Mouse (Mus musculus): ENCODE measurements around the gene Ovca2. TPM values are rescaled to one million over a fixed set of nuclear protein-coding genes. Genes with fewer than 3 reads are reported as not detected.

The Ovca2 gene
- polyA plus RNA-seq, 1 experiment from 2014 or later, result 26.2 TPM

DNA sequence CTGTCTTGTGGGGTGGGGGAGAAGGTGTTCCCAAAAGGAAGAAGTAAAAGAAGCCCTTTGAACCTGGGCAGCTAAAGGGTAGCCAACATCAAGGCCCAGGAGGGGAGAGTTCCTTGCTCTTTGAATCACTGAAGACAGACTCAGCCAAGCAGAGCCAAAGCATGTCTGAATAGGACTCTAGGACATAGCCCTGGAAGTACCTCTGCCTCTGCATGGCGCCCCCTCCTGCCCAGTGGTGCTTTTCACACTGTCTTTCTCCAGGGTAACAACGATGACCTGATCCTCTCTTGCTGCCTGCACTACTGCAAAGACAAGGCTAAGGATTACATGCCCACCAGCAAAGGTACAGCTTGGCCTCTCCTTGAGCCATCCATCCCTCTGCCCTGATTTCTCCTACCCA is 19.1 kb downstream of the Ovca2 start:
- Histone ChIP-seq H3K4me2 (no peak overlapping the region), H3K36me3 (peaks cover 28% of the 10 kb centered on the region), H3K27ac (peak overlapping the region; percentile 83; the same call in 1 of the 2 replicates), H3K9me3 (no peaks in the 10 kb centered on the region), H3K27me3 (peaks cover 6% of the 10 kb centered on the region), H3K4me3 (no peak overlapping the region), H3K9ac (no peak overlapping the region), H3K4me1 (peaks cover 79% of the 10 kb centered on the region)
- ATAC-seq (ENCODE audit: borderline replicate concordance, extremely low read depth, low FRiP score, low TSS enrichment), result no peak
- 64% methylated on average over 2 of the region's 2 CpGs for WGBS

DNA sequence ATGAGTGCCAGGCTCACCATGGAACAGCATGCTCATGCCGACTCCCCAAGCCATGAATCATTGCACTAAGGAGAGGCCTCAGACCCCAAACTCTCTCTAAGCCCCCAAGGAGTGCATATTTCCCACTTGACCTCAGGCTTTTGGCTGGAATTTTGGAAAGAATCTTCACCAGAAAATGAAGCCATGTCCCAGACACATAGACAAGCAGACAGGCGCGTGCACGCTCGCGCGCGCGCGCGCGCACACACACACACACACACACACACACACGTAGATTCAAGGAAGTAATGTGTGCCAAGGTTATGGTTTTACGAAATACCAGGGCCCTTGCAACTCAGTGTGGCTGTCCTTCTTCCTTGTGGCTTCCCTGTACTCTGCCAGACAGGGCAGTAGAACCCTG is 20.2 kb downstream of the Ovca2 start:
- ATAC-seq (ENCODE audit: borderline replicate concordance, extremely low read depth, low FRiP score, low TSS enrichment), result no peak
- Histone ChIP-seq H3K27ac (peak overlapping the region; percentile 83), H3K36me3 (peaks cover 24% of the 10 kb centered on the region), H3K4me2 (no peak overlapping the region), H3K9ac (no peak overlapping the region), H3K9me3 (no peaks in the 10 kb centered on the region), H3K27me3 (no peaks in the 10 kb centered on the region), H3K4me3 (no peak overlapping the region), H3K4me1 (peaks cover 78% of the 10 kb centered on the region)
- WGBS, result 71% methylated on average over 14 of the region's 14 CpGs

DNA sequence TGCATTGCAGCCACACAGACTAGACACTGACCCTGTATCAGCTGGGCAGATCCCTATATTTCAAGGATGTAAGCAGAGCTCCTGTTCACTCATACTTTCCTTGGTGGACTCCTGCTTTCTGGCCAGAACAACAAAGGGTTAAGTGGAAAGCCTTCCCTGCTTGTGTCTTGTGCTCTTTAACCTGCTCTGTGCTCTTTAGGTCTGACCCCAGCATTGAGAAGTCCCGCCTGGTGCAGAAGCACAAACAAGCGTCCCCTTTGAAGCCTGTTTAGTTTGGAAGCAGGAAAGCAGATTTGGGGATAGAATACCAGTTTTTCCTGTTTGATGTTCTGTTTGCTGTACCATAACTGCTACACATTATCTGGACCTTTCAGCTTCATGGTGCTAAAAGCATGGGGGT is 20.7 kb downstream of the Ovca2 start:
- no peak overlapping the region for H3K4me3 ChIP-seq
- ATAC-seq (ENCODE audit: borderline replicate concordance, extremely low read depth, low FRiP score, low TSS enrichment), result no peak
- no peaks in the 10 kb centered on the region for H3K9me3 ChIP-seq
- no peak overlapping the region for H3K4me2 ChIP-seq
- peaks cover 77% of the 10 kb centered on the region for H3K4me1 ChIP-seq
- H3K27me3 ChIP-seq, result no peaks in the 10 kb centered on the region
- no peak overlapping the region for H3K9ac ChIP-seq
- peaks cover 18% of the 10 kb centered on the region; the same call in 1 of the 2 replicates for H3K36me3 ChIP-seq
- 29% methylated on average over 2 of the region's 2 CpGs for WGBS
- H3K27ac ChIP-seq, result peak overlapping the region; percentile 83

DNA sequence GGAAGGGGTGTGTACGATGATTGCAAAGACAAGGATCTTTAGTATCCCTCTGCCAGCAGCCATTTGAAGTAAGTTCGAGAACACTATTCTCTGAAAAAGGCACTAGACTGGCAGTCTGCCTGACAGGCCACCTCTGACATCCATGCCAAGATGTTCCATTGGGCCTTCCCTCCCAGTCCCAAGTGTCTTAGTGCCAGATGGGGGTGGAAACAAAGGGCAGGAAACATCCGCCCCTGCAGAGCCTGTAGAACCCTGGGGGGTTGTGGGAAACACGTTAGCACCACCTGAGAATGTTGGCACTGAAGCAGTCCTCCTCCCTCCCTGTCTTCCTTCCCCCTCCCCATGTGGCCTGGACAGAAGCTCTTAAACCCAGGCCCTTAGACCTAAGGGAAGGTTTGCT is 21.6 kb downstream of the Ovca2 start:
- Histone ChIP-seq H3K36me3 (peaks cover 14% of the 10 kb centered on the region; the same call in 1 of the 2 replicates), H3K27ac (peak overlapping the region; percentile 83), H3K4me1 (peaks cover 74% of the 10 kb centered on the region), H3K9me3 (no peaks in the 10 kb centered on the region), H3K9ac (no peak overlapping the region), H3K4me3 (no peak overlapping the region), H3K4me2 (no peak overlapping the region), H3K27me3 (no peaks in the 10 kb centered on the region)
- no peak for ATAC-seq (ENCODE audit: borderline replicate concordance, extremely low read depth, low FRiP score, low TSS enrichment)
- 23% methylated on average over 4 of the region's 4 CpGs for WGBS

DNA sequence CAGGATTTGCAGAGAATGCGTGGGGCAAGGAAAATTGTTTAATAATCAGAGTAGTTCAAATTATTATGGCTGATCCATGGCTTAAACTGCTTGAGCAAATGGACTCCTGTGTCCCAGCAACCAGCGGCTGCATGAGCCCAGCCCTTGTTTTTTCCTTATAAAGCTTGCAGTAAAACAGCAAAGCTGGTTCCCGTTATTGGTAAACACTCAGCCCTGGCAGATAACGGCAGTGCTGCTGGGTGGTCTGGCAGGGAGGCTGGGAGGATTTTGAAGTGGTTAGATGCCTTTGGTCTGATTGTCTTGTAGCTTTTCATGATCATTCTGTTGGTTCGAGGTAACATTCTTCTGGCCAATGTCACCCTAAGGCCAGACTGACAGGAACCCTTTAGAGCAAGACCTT is 22.2 kb downstream of the Ovca2 start:
- Histone ChIP-seq H3K9me3 (no peaks in the 10 kb centered on the region), H3K27ac (peak overlapping the region; percentile 83), H3K9ac (no peak overlapping the region), H3K4me1 (peaks cover 71% of the 10 kb centered on the region), H3K4me2 (no peak overlapping the region), H3K36me3 (peaks cover 14% of the 10 kb centered on the region; the same call in 1 of the 2 replicates), H3K27me3 (no peaks in the 10 kb centered on the region), H3K4me3 (no peak overlapping the region)
- no peak for ATAC-seq (ENCODE audit: borderline replicate concordance, extremely low read depth, low FRiP score, low TSS enrichment)
- WGBS, result 28% methylated on average over 5 of the region's 5 CpGs

DNA sequence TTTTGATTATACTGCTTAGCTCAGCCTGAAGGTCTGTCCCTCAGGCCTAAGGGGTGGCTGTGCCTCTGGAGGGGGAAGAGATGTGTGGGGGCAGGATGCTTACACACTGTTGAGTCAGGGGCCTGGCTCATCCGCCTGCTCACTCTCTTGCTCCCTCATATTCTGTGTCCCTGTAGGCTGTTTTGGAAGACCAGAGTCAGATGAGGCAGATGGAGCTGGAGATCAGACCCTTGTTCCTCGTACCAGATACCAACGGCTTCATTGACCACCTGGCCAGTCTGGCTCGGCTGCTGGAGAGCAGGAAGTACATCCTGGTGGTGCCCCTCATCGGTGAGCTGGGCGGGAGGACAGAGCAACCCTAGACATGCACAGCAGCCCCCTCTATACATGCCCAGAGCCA is 22.6 kb downstream of the Ovca2 start:
- H3K4me2 ChIP-seq, result no peak overlapping the region
- peak overlapping the region; percentile 83 for H3K27ac ChIP-seq
- H3K27me3 ChIP-seq, result no peaks in the 10 kb centered on the region
- 35% methylated on average over 6 of the region's 6 CpGs for WGBS
- no peak overlapping the region for H3K9ac ChIP-seq
- H3K4me1 ChIP-seq, result peaks cover 69% of the 10 kb centered on the region
- no peaks in the 10 kb centered on the region for H3K9me3 ChIP-seq
- H3K4me3 ChIP-seq, result no peak overlapping the region
- peaks cover 14% of the 10 kb centered on the region; the same call in 1 of the 2 replicates for H3K36me3 ChIP-seq
- no peak for ATAC-seq (ENCODE audit: borderline replicate concordance, extremely low read depth, low FRiP score, low TSS enrichment)

DNA sequence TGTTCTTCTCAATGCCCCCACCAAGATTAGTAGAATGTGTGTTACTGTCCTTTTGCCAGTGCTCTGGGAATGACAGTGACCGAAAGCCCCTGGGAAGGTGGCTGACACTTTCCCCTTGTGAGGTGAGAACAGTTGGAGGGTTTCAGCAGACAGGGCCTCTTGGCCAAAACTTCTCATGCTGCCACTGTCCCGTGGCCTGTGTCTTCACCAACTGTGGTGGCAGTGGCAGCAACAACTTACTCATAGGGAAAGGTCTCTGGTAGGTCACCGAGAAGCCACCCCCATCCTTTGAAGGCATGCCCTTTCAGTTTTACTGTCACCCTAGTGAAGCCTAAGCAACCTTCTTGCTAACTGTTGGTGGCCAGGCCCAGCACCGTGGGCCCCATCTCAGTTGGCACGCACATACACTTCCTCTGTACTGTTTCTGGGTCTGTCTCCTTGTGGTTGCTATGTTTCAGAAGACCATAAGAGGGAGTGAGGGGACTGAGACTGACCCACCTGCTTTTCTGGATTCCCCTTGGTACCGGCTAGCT is 24.5 kb downstream of the Ovca2 start:
- peaks cover 13% of the 10 kb centered on the region; the same call in 1 of the 2 replicates for H3K36me3 ChIP-seq
- no peaks in the 10 kb centered on the region for H3K27me3 ChIP-seq
- peak overlapping the region; percentile 87 for H3K27ac ChIP-seq
- peaks cover 58% of the 10 kb centered on the region for H3K4me1 ChIP-seq
- WGBS, result 56% methylated on average over 6 of the region's 6 CpGs
- H3K4me3 ChIP-seq, result no peak overlapping the region
- H3K4me2 ChIP-seq, result no peak overlapping the region
- no peaks in the 10 kb centered on the region for H3K9me3 ChIP-seq
- ATAC-seq (ENCODE audit: borderline replicate concordance, extremely low read depth, low FRiP score, low TSS enrichment), result no peak
- no peak overlapping the region for H3K9ac ChIP-seq

DNA sequence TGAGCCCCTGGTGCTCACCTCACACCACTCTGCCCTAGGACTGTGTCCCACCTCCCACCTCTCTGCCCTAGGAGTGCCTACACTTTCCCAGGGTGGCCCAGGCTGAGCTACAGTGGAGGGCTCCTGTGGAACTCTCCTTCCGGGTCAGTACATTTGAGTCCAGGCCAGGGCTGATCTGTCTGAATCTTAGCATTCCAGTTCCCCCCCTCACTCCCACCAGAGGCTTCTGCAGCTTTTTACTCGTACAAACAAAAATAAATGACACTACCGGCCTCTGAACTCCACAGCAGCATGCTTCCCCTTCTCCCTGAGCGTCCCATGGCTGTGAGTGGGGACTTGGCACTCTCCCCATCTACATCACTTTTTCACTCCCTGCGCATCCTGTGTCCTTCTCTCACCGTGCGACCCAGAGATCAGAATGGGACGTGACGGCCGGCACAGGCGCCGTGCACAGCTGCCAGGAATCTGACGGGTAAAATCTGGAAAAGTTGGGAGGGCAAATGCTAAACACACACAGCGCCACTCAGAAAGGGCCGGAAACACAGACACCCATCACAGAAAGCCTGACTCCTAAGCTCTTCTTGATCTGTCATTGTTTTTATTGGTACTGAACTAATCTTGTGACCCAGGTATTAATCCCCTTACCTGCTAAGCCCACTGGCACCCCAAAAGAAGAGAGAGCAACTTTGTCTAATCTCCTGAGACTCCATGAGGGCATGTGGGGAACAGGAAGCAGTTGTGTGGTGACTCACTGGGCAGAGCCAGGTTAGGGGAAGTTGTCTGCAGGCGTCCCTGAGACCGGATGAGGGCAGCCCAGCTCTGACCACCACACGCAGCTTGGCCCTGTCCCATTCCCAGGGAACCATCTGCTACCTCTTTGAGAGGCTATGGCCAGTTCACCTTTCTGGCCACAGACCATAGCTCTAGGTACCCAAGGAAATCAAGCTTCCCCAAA is 25.8 kb downstream of the Ovca2 start:
- ATAC-seq (ENCODE audit: borderline replicate concordance, extremely low read depth, low FRiP score, low TSS enrichment), result peak; percentile 71
- H3K9ac ChIP-seq, result no peak overlapping the region
- no peak overlapping the region for H3K4me3 ChIP-seq
- H3K9me3 ChIP-seq, result no peaks in the 10 kb centered on the region
- 43% methylated on average over 18 of the region's 18 CpGs for WGBS
- H3K36me3 ChIP-seq, result peaks cover 14% of the 10 kb centered on the region; the same call in 1 of the 2 replicates
- H3K4me2 ChIP-seq, result no peak overlapping the region
- H3K27me3 ChIP-seq, result no peaks in the 10 kb centered on the region
- H3K4me1 ChIP-seq, result peaks cover 51% of the 10 kb centered on the region
- H3K27ac ChIP-seq, result peak overlapping the region; percentile 87

DNA sequence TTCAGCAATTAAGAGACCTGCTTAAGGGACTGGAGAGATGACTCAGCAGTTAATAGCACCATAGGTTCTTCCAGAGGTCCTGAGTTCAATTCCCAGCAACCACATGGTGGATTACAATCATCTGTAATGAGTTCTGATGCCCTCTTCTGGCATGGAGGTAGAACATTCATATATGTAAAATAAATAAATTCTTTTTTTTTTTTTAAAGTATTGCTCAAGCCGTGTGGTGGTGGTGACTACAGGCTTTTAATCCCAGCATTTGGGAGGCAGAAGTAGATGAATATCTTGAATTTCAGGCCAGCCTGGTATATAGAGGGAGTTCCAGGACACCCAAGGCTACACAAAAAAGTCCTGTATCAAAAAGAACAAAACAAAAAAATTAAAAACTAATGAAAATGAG is 28.3 kb downstream of the Ovca2 start:
- Histone ChIP-seq H3K9me3 (no peaks in the 10 kb centered on the region), H3K27me3 (no peaks in the 10 kb centered on the region), H3K4me3 (no peak overlapping the region), H3K27ac (no peak overlapping the region), H3K4me1 (peaks cover 40% of the 10 kb centered on the region), H3K4me2 (no peak overlapping the region), H3K36me3 (peaks cover 14% of the 10 kb centered on the region; the same call in 1 of the 2 replicates), H3K9ac (no peak overlapping the region)
- ATAC-seq (ENCODE audit: borderline replicate concordance, extremely low read depth, low FRiP score, low TSS enrichment), result no peak
- WGBS, result 68% methylated on average over 1 of the region's 1 CpGs

DNA sequence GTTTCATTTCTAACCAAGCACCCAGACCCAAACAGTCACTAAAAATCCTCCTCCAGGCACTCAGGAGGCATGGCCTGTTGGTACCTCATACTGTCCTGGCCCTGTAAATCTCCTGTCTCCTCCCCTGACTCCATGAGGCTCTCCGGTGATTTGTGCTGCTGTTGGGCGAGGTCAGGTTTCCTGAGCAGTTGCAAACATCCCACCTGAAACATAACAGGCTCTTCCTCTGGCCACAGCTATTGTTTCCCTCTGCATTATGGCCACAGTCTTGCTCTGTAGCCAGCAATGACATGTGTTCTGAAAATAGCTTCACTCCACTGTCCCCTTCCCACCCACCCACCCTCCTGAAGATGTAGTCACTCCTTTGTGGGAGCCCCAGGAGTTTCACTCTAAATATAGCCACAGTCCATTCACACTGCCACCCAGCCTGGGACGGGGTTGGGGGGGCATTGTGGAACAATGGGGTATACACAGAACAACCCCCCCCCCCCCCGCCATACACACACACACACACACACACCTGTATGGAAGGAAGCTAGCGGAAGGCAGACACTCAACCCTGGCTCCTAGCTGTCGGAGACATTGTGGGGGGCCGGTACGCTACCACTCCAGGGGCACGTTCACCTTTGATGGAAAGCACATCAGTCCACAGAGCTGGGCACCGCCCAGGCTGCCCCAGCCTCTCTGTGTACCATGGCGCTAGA is 30.2 kb downstream of the Ovca2 start:
- Histone ChIP-seq H3K27ac (peak overlapping the region; percentile 67), H3K4me2 (no peak overlapping the region), H3K9me3 (no peaks in the 10 kb centered on the region), H3K36me3 (peaks cover 30% of the 10 kb centered on the region), H3K4me1 (peaks cover 31% of the 10 kb centered on the region), H3K9ac (no peak overlapping the region), H3K4me3 (no peak overlapping the region), H3K27me3 (no peaks in the 10 kb centered on the region)
- no peak for ATAC-seq (ENCODE audit: borderline replicate concordance, extremely low read depth, low FRiP score, low TSS enrichment)
- WGBS, result 75% methylated on average over 9 of the region's 11 CpGs

DNA sequence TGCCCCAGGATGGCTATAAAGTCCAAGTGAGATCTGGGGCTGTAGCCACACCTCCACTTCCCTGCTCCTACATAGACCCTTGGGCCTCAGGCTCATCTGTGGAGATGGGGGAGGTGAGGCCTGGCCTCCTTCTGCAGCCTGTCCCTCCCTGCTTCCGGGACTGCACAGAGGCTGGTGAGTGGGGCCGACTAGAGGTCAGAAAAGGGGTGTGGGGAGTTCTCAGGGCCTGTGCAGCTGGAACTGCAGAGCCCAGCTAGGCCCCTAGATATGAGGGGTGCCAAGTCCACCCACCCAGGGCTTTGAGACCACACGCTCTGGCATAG is 30.8 kb downstream of the Ovca2 start:
- Histone ChIP-seq H3K27me3 (no peaks in the 10 kb centered on the region), H3K4me2 (no peak overlapping the region), H3K9ac (no peak overlapping the region), H3K4me1 (peaks cover 25% of the 10 kb centered on the region), H3K27ac (peak overlapping the region; percentile 67), H3K4me3 (no peak overlapping the region), H3K36me3 (peaks cover 37% of the 10 kb centered on the region), H3K9me3 (no peaks in the 10 kb centered on the region)
- peak; percentile 56; the same call in 1 of the 2 replicates for ATAC-seq (ENCODE audit: borderline replicate concordance, extremely low read depth, low FRiP score, low TSS enrichment)
- WGBS, result 26% methylated on average over 3 of the region's 3 CpGs

Data from lung, embryonic 15.5 days (tissue).